Mouse (Mus musculus) bone marrow macrophage, adult 2 months (primary cell): Measurements from ENCODE around the gene Usp12. TPM values are rescaled to one million over a fixed set of nuclear protein-coding genes. Genes with fewer than 3 reads are reported as not detected.
"Not testable (repeated sequence)": the region's sequence is repeated elsewhere in the genome, so short reads cannot be mapped to it uniquely, and the experiment has no call there.

Source experiments
- H3K27ac ChIP-seq: 2 replicates; pipeline ENCODE4 v1.5.1; 2012; ENCODE audit warnings: low read depth, low read length; ENCODE audit not compliant: insufficient read depth
- H3K4me1 ChIP-seq: 2 replicates; pipeline ENCODE4 v1.6.1; 2012; ENCODE audit warnings: low read length; ENCODE audit not compliant: control insufficient read depth, insufficient read depth
- H3K4me3 ChIP-seq: 2 replicates; pipeline ENCODE4 v1.5.1; 2012; ENCODE audit warnings: mild to moderate bottlenecking, low read length, moderate library complexity; ENCODE audit not compliant: insufficient read depth
- CTCF ChIP-seq: IDR thresholded peaks from 2 replicates; pipeline ENCODE4 v1.5.1; 2012; ENCODE audit warnings: low read depth, mild to moderate bottlenecking, low read length, moderate library complexity
- POLR2A ChIP-seq: IDR thresholded peaks from 2 replicates; pipeline ENCODE4 v1.6.1; 2012; ENCODE audit warnings: mild to moderate bottlenecking, low read depth, low read length, borderline replicate concordance
- polyA plus RNA-seq: library from polyadenylated mRNA; stranded (reverse); fragments of >200 nt; gene quantifications from 2 replicates; pipeline ENCODE4 v1.2.4, GENCODE M21; 2012; ENCODE audit not compliant: missing spikeins, insufficient read depth, insufficient read length

Gene Usp12
- polyA plus RNA-seq, 1 experiment: 33.6 TPM

DNA sequence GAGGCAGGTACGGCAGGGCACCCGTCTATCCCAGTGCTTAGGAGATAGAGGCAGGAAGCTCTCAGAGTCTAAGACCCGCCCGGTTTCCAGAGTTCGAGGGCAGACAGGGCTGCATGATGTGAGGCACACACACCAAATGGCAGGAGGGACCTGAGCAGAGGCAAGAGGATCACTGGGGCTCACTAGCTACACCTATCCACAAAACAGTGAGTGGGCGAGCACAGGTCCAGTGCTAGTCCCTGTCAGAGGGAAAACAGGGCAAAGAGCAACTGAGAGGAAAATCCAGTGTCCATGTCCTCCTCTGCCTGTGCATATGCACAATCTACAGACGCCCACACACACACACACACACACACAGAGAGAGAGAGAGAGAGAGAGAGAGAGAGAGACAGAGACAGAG, 43.8 kb downstream of the Usp12 start:
- H3K4me3 ChIP-seq: no peak overlapping the region

DNA sequence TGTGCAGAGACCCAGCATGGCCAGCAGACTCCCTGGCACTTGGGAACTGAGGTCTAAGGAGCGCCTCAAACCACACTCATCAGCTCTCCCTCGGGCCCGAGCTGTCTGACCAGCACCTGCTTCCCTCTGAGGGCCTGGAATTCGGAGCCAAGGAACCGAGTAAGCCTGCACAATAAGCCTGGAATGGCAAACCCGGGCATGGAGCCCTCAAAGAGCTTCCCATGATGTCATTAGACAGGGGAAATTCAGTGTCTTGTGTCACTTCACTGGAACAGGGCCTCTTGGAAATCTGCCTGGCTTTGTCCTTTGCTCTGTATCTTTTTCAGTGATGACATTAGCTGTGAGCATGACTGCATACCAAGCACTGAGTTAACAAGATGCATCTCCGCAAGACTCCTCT, 44.5 kb downstream of the Usp12 start:
- TF ChIP-seq CTCF: no peak
- no peak for TF ChIP-seq POLR2A

More for the DNA sequence above, 43.8 kb downstream of the Usp12 start:
- TF ChIP-seq POLR2A (no peak), CTCF (no peak)
- Histone ChIP-seq H3K27ac (no peak overlapping the region), H3K4me1 (no peaks in the 10 kb centered on the region)

GRCm38 (mm10) chr5:146749857-146750256, 44.9 kb downstream of the Usp12 start:
- Histone ChIP-seq H3K4me1 (no peaks in the 10 kb centered on the region), H3K4me3 (no peak overlapping the region), H3K27ac (no peak overlapping the region)
- TF ChIP-seq POLR2A (no peak), CTCF (no peak)

More for the DNA sequence above, 44.5 kb downstream of the Usp12 start:
- H3K4me1 ChIP-seq: no peaks in the 10 kb centered on the region
- H3K27ac ChIP-seq: no peak overlapping the region
- H3K4me3 ChIP-seq: no peak overlapping the region

- Histone ChIP-seq H3K27ac (no peak overlapping the region), H3K4me1 (no peaks in the 10 kb centered on the region), H3K4me3 (no peak overlapping the region)
- TF ChIP-seq CTCF (no peak), POLR2A (no peak)
Measured at GRCm38 (mm10) chr5:146736970-146737495, 57.8 kb downstream of the Usp12 start.

GRCm38 (mm10) chr5:146736348-146736747, 58.5 kb downstream of the Usp12 start:
- H3K27ac ChIP-seq: no peak overlapping the region
- no peak for TF ChIP-seq CTCF
- no peak for TF ChIP-seq POLR2A
- H3K4me1 ChIP-seq: no peaks in the 10 kb centered on the region
- no peak overlapping the region for H3K4me3 ChIP-seq

- H3K27ac ChIP-seq, H3K4me1 ChIP-seq, H3K4me3 ChIP-seq: not testable (repeated sequence)
Measured at GRCm38 (mm10) chr5:146735054-146735453, 59.8 kb downstream of the Usp12 start.

GRCm38 (mm10) chr5:146733888-146734640, 60.7 kb downstream of the Usp12 start:
- Histone ChIP-seq H3K4me1 (no peaks in the 10 kb centered on the region), H3K27ac (no peak overlapping the region), H3K4me3 (no peak overlapping the region)
- TF ChIP-seq CTCF (no peak), POLR2A (no peak)

DNA sequence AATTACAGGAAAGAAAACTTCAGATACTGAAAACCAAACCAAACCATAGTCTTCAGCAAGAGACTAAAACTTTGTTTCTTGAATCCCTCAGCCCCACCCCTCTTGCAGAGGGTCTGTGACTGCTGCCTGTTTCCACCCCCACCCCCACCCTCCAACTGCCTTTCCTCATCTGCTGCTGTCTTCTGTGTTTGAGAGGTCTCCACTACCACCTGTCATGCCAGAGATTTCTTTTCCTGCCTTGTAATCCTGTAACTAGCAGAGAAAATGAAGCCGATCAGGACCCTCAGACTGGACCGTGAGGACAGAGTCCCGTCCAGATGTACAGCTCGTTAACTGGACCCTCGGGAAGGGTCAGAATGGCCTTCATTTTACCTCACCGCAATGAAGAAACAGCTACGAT, 61.4 kb downstream of the Usp12 start:
- TF ChIP-seq CTCF (no peak), POLR2A (no peak)
- H3K4me3 ChIP-seq: no peak overlapping the region
- no peak overlapping the region for H3K27ac ChIP-seq
- H3K4me1 ChIP-seq: no peaks in the 10 kb centered on the region

DNA sequence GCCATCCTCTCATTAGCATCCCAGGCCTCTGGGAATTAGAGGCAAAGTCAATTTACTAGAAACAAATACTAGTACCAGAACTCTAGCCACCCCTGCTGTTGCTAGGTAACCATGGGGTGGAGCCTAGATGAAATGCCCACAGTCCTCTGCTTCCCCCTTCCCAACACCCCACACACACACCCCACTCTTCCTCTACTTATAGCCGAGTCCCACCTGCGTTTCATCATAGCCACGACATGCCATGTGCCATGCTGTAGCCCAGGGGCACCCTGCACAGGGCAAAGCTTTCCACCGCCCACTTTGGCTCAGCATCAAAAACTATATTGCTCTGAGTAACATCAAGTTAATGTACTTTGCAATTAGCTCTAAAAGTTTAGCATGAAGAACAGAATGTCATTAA, 67.8 kb downstream of the Usp12 start:
- Histone ChIP-seq H3K4me3 (no peak overlapping the region), H3K4me1 (no peaks in the 10 kb centered on the region), H3K27ac (no peak overlapping the region)
- no peak for TF ChIP-seq CTCF
- no peak for TF ChIP-seq POLR2A

DNA sequence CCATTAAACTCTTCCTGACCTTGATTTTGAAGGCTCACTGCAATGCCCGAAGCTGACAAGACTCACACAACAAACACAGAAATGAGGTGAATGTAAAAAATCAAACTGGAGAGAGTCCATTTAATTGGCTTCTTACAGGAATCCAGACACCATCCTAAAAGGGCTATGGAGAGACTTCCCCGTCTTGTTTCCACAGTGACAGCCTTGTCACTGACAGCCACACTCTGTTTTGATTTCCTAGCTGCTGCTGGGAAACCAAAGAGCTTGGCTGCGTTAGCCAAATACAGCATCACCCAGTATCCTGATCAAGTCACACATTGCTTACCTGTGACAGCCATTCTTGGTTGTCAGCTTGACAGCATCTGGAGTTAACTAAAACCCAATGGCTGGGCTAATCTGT, 69.8 kb downstream of the Usp12 start:
- TF ChIP-seq POLR2A: no peak
- no peak overlapping the region for H3K27ac ChIP-seq
- H3K4me1 ChIP-seq: no peaks in the 10 kb centered on the region
- H3K4me3 ChIP-seq: no peak overlapping the region
